Mouse (Mus musculus): ENCODE results near the gene Igfbp2. TPM values are rescaled to one million over a fixed set of nuclear protein-coding genes. Genes with fewer than 3 reads are reported as not detected.

Igfbp2 gene
- total RNA-seq, 1 experiment = 1,066 TPM

DNA sequence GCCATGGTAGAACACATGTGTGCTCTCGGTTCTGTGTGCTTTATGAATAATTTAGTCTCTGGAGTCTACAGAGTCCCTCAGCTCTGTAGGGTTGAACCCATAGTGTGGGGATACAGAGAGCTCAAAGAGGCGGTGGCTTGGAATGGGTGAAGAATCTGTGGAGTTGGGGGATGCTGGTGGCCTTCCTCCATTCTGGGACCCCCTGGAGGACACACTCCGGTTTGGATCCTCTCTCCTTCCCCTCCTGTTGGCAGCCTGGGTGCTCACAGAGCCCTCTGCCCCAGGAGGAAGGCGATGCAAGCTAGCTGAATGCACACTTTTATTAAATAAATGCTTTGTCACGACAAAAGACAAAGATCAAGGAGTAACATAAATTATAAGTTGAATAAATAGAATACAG, 33.3 kb downstream of the Igfbp2 start:
- H3K9me3 ChIP-seq (ENCODE audit: control insufficient read depth, insufficient read depth, low read depth, low read length) = no peaks in the 10 kb centered on the region
- H3K4me1 ChIP-seq (ENCODE audit: control insufficient read depth in 2 of 2, insufficient read depth in 2 of 2, low read length in 2 of 2, poor library complexity in 1 of 2) = peaks cover 2 to 6% of the 10 kb centered on the region in 2 experiments; a peak in 1 of 4 replicates
- in situ Hi-C loops (cut with MboI; ENCODE audit: low sequenced_read_pairs in 2 of 2, unreplicated experiment in 2 of 2) = no loop called here
- H3K27ac ChIP-seq (ENCODE audit: insufficient read depth, low read depth, low read length, poor library complexity, severe bottlenecking) = no peak overlapping the region
- DNase-seq (ENCODE audit: low read depth, low spot score) = no peak
- H3K9ac ChIP-seq (ENCODE audit: insufficient read depth, low read depth, low read length, poor library complexity, severe bottlenecking) = no peak overlapping the region
- TF ChIP-seq CHD2 (IDR thresholded peaks at IDR 0.05; ENCODE audit: low read depth, low read length) (no peak), MAFK (IDR thresholded peaks at IDR 0.05; ENCODE audit: insufficient read depth, low read depth, low read length) (no peak), ZNF384 (IDR thresholded peaks at IDR 0.05; ENCODE audit: low read depth, low read length) (no peak), ZC3H11A (IDR thresholded peaks at IDR 0.05; ENCODE audit: borderline replicate concordance, low read depth, low read length) (no peak), HCFC1 (IDR thresholded peaks at IDR 0.05; ENCODE audit: borderline replicate concordance, insufficient read depth, low read length) (no peak)
- peaks cover under 1% of the 10 kb centered on the region for H3K36me3 ChIP-seq (ENCODE audit: control insufficient read depth, insufficient read depth, low read length, poor library complexity, severe bottlenecking)
- no peak overlapping the region for H3K4me3 ChIP-seq (ENCODE audit: insufficient read depth in 1 of 2, low read depth in 1 of 2, low read length in 2 of 2, poor library complexity in 1 of 2, severe bottlenecking in 1 of 2)

DNA sequence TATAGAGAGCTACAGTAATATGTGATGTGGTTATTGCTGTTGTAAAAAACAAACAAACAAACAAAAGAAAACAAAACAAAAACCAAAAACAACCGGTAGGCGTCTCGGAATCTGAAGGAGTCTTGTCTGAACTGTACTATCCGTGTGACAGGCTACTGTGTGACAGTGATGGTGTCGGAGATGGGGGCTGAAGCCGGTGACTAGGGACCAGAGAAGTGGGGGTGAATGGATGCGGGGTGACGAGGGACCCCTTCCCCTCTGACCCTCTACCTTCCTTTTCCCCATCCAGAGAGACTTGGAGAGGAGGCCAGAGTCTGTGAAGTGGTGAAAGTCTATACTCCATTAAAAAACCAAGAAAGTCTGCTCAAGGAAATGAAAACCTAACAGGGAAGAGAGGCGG, 34.0 kb downstream of the Igfbp2 start:
- Histone ChIP-seq H3K4me3 (ENCODE audit: insufficient read depth in 1 of 2, low read depth in 1 of 2, low read length in 2 of 2, poor library complexity in 1 of 2, severe bottlenecking in 1 of 2) (no peak overlapping the region), H3K4me1 (ENCODE audit: control insufficient read depth in 2 of 2, insufficient read depth in 2 of 2, low read length in 2 of 2, poor library complexity in 1 of 2) (peaks cover 2 to 6% of the 10 kb centered on the region in 2 experiments; a peak in 1 of 4 replicates), H3K9me3 (ENCODE audit: control insufficient read depth, insufficient read depth, low read depth, low read length) (no peaks in the 10 kb centered on the region), H3K36me3 (ENCODE audit: control insufficient read depth, insufficient read depth, low read length, poor library complexity, severe bottlenecking) (no peaks in the 10 kb centered on the region), H3K27ac (ENCODE audit: insufficient read depth, low read depth, low read length, poor library complexity, severe bottlenecking) (no peak overlapping the region), H3K9ac (ENCODE audit: insufficient read depth, low read depth, low read length, poor library complexity, severe bottlenecking) (no peak overlapping the region)
- TF ChIP-seq MAFK (IDR thresholded peaks at IDR 0.05; ENCODE audit: insufficient read depth, low read depth, low read length) = no peak
- TF ChIP-seq ZC3H11A (IDR thresholded peaks at IDR 0.05; ENCODE audit: borderline replicate concordance, low read depth, low read length) = no peak
- TF ChIP-seq ZNF384 (IDR thresholded peaks at IDR 0.05; ENCODE audit: low read depth, low read length) = no peak
- TF ChIP-seq CHD2 (IDR thresholded peaks at IDR 0.05; ENCODE audit: low read depth, low read length) = no peak
- TF ChIP-seq HCFC1 (IDR thresholded peaks at IDR 0.05; ENCODE audit: borderline replicate concordance, insufficient read depth, low read length) = no peak
- DNase-seq (ENCODE audit: low read depth, low spot score) = no peak
- in situ Hi-C loops (cut with MboI; ENCODE audit: low sequenced_read_pairs in 2 of 2, unreplicated experiment in 2 of 2) = no loop called here

DNA sequence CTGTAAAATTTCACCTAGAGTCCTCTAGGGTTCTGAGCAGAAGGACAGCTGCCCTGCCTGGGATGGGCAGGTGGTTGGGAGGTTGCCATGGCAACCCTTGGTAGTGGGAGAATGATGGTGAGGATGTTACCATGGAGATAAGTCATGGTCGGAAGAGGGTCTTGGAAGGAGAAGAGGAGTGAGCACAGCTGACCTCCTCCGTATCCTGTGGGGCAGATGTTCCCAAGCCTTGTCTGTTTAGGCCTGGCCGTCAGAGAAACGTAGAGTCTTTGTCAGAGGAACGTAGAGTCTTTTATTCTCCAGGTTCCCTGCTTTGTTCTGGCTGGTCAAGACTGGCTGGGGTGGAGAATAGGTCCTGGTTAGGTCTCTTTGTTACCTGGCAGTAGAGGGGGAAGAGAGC, 34.6 kb downstream of the Igfbp2 start:
- Histone ChIP-seq H3K4me1 (ENCODE audit: control insufficient read depth in 2 of 2, insufficient read depth in 2 of 2, low read length in 2 of 2, poor library complexity in 1 of 2) (peaks cover 2 to 4% of the 10 kb centered on the region in 2 experiments; a peak in 1 of 4 replicates), H3K36me3 (ENCODE audit: control insufficient read depth, insufficient read depth, low read length, poor library complexity, severe bottlenecking) (no peaks in the 10 kb centered on the region), H3K9me3 (ENCODE audit: control insufficient read depth, insufficient read depth, low read depth, low read length) (no peaks in the 10 kb centered on the region), H3K9ac (ENCODE audit: insufficient read depth, low read depth, low read length, poor library complexity, severe bottlenecking) (no peak overlapping the region), H3K4me3 (ENCODE audit: insufficient read depth in 1 of 2, low read depth in 1 of 2, low read length in 2 of 2, poor library complexity in 1 of 2, severe bottlenecking in 1 of 2) (no peak overlapping the region), H3K27ac (ENCODE audit: insufficient read depth, low read depth, low read length, poor library complexity, severe bottlenecking) (no peak overlapping the region)
- in situ Hi-C loops (cut with MboI; ENCODE audit: low sequenced_read_pairs in 2 of 2, unreplicated experiment in 2 of 2) = no loop called here
- TF ChIP-seq HCFC1 (IDR thresholded peaks at IDR 0.05; ENCODE audit: borderline replicate concordance, insufficient read depth, low read length) (no peak), CHD2 (IDR thresholded peaks at IDR 0.05; ENCODE audit: low read depth, low read length) (no peak), ZNF384 (IDR thresholded peaks at IDR 0.05; ENCODE audit: low read depth, low read length) (no peak), ZC3H11A (IDR thresholded peaks at IDR 0.05; ENCODE audit: borderline replicate concordance, low read depth, low read length) (no peak), MAFK (IDR thresholded peaks at IDR 0.05; ENCODE audit: insufficient read depth, low read depth, low read length) (no peak)
- DNase-seq (ENCODE audit: low read depth, low spot score) = no peak

DNA sequence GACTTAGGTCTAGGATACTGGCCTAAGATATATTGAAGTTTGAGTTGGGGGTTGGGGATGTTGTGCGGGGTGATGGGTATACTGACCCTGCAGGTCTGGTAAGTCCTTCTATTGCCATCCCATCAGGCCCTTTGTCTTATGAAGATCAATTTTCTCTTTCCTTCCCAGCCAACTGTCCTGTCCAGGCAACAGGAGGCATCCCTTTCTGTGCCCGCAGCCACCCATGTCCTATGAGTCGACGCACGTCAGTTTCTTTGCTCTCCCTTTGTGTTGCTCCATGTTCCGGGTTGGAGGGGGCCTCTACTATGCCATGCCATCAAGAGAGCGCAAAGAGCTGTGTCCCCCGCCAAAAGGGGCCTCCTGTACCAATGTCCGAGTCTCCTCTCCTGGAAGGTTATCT, 35.7 kb downstream of the Igfbp2 start:
- H3K27ac ChIP-seq (ENCODE audit: insufficient read depth, low read depth, low read length, poor library complexity, severe bottlenecking) = no peak overlapping the region
- 0 out of 4 replicates have a peak, but pooled peaks cover 0 to 2% of the 10 kb centered on the region in 2 experiments for H3K4me1 ChIP-seq (ENCODE audit: control insufficient read depth in 2 of 2, insufficient read depth in 2 of 2, low read length in 2 of 2, poor library complexity in 1 of 2)
- no peak overlapping the region for H3K9ac ChIP-seq (ENCODE audit: insufficient read depth, low read depth, low read length, poor library complexity, severe bottlenecking)
- H3K4me3 ChIP-seq (ENCODE audit: insufficient read depth in 1 of 2, low read depth in 1 of 2, low read length in 2 of 2, poor library complexity in 1 of 2, severe bottlenecking in 1 of 2) = no peak overlapping the region
- no peaks in the 10 kb centered on the region for H3K36me3 ChIP-seq (ENCODE audit: control insufficient read depth, insufficient read depth, low read length, poor library complexity, severe bottlenecking)
- in situ Hi-C loops (cut with MboI; ENCODE audit: low sequenced_read_pairs in 2 of 2, unreplicated experiment in 2 of 2) = loop anchor here in 1 of 2 experiments (5.0 kb wide), 1 partner anchor 143 kb away; no protein-coding TSS in a partner anchor
- DNase-seq (ENCODE audit: low read depth, low spot score) = no peak
- no peak for TF ChIP-seq CHD2 (IDR thresholded peaks at IDR 0.05; ENCODE audit: low read depth, low read length)
- H3K9me3 ChIP-seq (ENCODE audit: control insufficient read depth, insufficient read depth, low read depth, low read length) = no peaks in the 10 kb centered on the region

DNA sequence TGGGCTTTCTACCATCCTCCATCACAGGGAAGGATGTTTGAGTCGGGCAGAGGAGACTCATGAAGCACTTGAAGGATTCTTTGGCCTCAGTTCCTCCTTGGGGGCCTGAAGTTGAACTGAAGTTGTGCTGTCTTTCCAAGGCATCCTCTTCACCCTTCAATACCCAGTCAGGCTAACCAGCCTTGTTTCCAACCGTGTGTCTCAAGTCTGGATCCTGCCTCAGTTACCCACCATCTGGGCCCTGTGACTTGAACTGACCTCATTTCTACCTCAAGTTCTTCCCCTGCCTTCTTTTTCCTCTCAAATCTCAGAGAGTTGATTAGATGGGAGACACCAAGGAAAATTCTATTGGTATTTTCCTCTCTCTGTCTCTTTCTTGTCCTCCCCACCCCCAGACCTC, 36.2 kb downstream of the Igfbp2 start:
- no peaks in the 10 kb centered on the region for H3K9me3 ChIP-seq (ENCODE audit: control insufficient read depth, insufficient read depth, low read depth, low read length)
- H3K4me3 ChIP-seq (ENCODE audit: insufficient read depth in 1 of 2, low read depth in 1 of 2, low read length in 2 of 2, poor library complexity in 1 of 2, severe bottlenecking in 1 of 2) = no peak overlapping the region
- H3K27ac ChIP-seq (ENCODE audit: insufficient read depth, low read depth, low read length, poor library complexity, severe bottlenecking) = no peak overlapping the region
- DNase-seq (ENCODE audit: low read depth, low spot score) = no peak
- H3K4me1 ChIP-seq (ENCODE audit: control insufficient read depth in 2 of 2, insufficient read depth in 2 of 2, low read length in 2 of 2, poor library complexity in 1 of 2) = 0 out of 4 replicates have a peak, but pooled peaks cover 0 to 2% of the 10 kb centered on the region in 2 experiments
- no peak overlapping the region for H3K9ac ChIP-seq (ENCODE audit: insufficient read depth, low read depth, low read length, poor library complexity, severe bottlenecking)
- no peaks in the 10 kb centered on the region for H3K36me3 ChIP-seq (ENCODE audit: control insufficient read depth, insufficient read depth, low read length, poor library complexity, severe bottlenecking)
- in situ Hi-C loops (cut with MboI; ENCODE audit: low sequenced_read_pairs in 2 of 2, unreplicated experiment in 2 of 2) = loop anchor here in 1 of 2 experiments (5.0 kb wide), 1 partner anchor 143 kb away; no protein-coding TSS in a partner anchor
- no peak for TF ChIP-seq ZC3H11A (IDR thresholded peaks at IDR 0.05; ENCODE audit: borderline replicate concordance, low read depth, low read length)
